Mouse (Mus musculus) neural tube, embryonic 13.5 days (tissue): ENCODE measurements at regions not wholly inside any gene's neighbourhood (a gene's known extent, or its start where the extent isn't known, plus 50 kb on each side); places are given as distances from the start of the nearest gene placed in this dataset.
"Not testable (repeated sequence)": the region's sequence is repeated elsewhere in the genome, so short reads cannot be mapped to it uniquely, and the experiment has no call there.

ENCODE experiments used
- ATAC-seq: fragments of 200-750 bp; cut with Nextera tagmentation; 2 replicates; pipeline ENCODE4 v1.8.0; 2017; ENCODE audit warnings: low read depth, mild to moderate bottlenecking, moderate TSS enrichment, moderate library complexity
- H3K27ac ChIP-seq: fragments of 300-500 bp; sonication (generic); replicated peaks from 2 replicates; pipeline ENCODE4 v1.5.1; 2015; ENCODE audit warnings: moderate library complexity, mild to moderate bottlenecking, inconsistent platforms
- H3K27me3 ChIP-seq: fragments of 300-500 bp; sonication (generic); 2 replicates; pipeline ENCODE4 v1.6.1; 2015; ENCODE audit warnings: mild to moderate bottlenecking, inconsistent platforms
- H3K36me3 ChIP-seq: fragments of 300-500 bp; sonication (generic); 2 replicates; pipeline ENCODE4 v1.6.1; 2015; ENCODE audit warnings: mild to moderate bottlenecking, inconsistent platforms
- H3K4me1 ChIP-seq: fragments of 300-500 bp; sonication (generic); replicated peaks from 2 replicates; pipeline ENCODE4 v1.6.1; 2015; ENCODE audit warnings: inconsistent platforms
- H3K4me2 ChIP-seq: fragments of 300-500 bp; sonication (generic); 2 replicates; pipeline ENCODE4 v1.6.1; 2015; ENCODE audit warnings: inconsistent platforms, mild to moderate bottlenecking, moderate library complexity
- H3K4me3 ChIP-seq: fragments of 300-500 bp; sonication (generic); 2 replicates; pipeline ENCODE4 v1.5.1; 2015; ENCODE audit warnings: mild to moderate bottlenecking, inconsistent platforms
- H3K9ac ChIP-seq: fragments of 300-500 bp; sonication (generic); 2 replicates; pipeline ENCODE4 v1.6.1; 2015; ENCODE audit warnings: moderate library complexity, mild to moderate bottlenecking, inconsistent platforms
- H3K9me3 ChIP-seq: fragments of 300-500 bp; sonication (generic); 2 replicates; pipeline ENCODE4 v1.6.1; 2016; ENCODE audit warnings: inconsistent platforms
- WGBS: fragments of 180-500 bp; shearing (Covaris S2); methylation state at CpG from one replicate; pipeline ENCODE4 v1.1.7; 2015; 5-methylcytosine and 5-hydroxymethylcytosine counted together

DNA sequence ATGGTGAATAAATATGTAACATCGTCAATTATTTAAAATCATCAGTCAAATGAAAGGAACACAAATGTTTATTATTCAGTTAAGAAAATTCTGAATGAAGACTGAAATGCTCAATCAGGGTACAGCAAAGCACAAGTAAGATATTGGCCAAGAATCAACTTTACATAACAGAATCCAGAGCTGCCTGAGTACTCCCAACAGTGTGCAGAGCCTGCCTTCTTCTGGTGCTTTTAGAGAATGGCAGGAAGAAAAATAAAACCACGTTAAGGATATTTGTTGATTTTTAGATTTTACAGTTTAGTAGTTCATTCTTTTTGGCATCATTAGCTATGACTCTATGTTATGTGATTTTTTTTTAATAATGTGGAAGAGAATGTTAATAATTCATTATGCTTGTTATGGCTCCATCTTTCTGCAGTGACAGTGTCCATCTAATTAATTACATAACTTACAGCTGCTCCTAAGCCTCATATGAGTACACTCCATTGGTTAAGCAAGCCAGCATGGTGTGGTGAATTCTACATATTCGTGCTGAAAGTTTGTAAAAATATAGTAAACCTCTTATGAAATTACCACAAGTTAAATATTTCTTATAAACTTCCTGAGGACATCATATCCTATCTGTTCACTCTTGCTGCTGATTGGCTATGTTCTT is 579.0 kb downstream of the Kcna4 start:
- Histone ChIP-seq H3K27me3 (no peaks in the 10 kb centered on the region), H3K4me2 (no peak overlapping the region), H3K4me3 (no peak overlapping the region), H3K9me3 (no peaks in the 10 kb centered on the region), H3K36me3 (no peaks in the 10 kb centered on the region), H3K27ac (no peak overlapping the region), H3K4me1 (no peaks in the 10 kb centered on the region), H3K9ac (no peak overlapping the region)
- ATAC-seq, result no peak; the same call in 1 of the 2 replicates
- 52% methylated on average over 3 of the region's 3 CpGs for WGBS

DNA sequence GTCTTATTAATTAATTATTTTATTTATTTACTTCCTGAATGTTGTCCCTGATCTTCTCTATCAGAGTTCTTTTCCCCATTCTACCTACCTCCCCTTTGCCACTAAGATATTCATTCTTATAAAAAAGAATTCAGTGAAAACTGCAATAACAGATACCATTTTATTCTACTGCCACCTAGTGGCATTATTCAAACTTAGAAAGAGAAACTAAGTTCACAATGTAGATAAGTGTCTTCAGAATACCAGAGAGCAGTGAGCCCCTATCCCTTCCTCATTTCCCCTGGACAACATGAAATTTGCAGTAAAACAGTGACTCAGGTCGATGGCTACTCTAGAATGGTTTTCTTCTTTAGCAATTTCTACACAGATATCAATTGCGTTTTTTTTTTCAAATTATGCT is 589.2 kb downstream of the Kcna4 start:
- Histone ChIP-seq H3K27me3 (no peaks in the 10 kb centered on the region), H3K27ac (no peak overlapping the region), H3K9ac (no peak overlapping the region), H3K36me3 (no peaks in the 10 kb centered on the region), H3K4me1 (no peaks in the 10 kb centered on the region), H3K4me2 (no peak overlapping the region), H3K9me3 (no peaks in the 10 kb centered on the region), H3K4me3 (no peak overlapping the region)
- ATAC-seq, result no peak
- 36% methylated on average over 2 of the region's 2 CpGs for WGBS

DNA sequence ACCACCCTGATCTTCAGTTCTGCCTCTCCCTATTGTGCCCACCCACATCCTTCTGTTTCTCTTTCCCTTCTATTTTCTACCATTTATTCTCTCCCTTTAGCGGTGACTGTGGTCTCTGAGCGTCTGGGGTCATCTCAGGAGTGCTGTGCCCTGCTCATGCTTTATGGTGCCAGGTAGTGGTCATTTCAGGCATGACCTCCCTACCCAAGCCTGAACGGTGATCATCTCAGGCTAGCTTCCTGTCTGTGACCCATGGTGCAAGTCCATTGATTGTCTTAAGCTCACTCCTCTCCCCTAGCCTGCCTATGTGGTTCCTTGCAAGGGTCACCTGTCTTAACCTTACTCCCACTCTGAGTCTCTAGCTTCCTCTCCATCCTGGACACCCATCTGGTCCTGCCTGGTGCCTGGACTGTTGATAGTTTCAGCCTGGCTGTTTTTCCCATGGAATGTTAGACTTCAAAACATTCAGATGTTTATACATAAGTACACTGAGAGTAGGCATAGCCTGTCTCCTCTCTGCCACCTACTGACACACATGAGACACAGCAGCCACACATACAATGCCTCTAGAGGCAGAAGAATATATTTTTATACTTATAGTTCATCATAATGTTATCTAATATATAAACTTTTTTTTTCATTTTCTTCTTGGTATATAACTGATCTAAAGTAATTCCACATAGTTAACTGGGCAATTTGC is 595.8 kb downstream of the Kcna4 start:
- no peaks in the 10 kb centered on the region for H3K9me3 ChIP-seq
- WGBS, result 88% methylated on average over 3 of the region's 3 CpGs
- no peak overlapping the region for H3K27ac ChIP-seq
- H3K4me1 ChIP-seq, result no peaks in the 10 kb centered on the region
- no peak overlapping the region for H3K4me3 ChIP-seq
- no peak overlapping the region for H3K9ac ChIP-seq
- H3K36me3 ChIP-seq, result no peaks in the 10 kb centered on the region
- 0 out of 2 replicates have a peak, but pooled peaks have one; percentile 23 for ATAC-seq
- no peaks in the 10 kb centered on the region for H3K27me3 ChIP-seq
- H3K4me2 ChIP-seq, result no peak overlapping the region

GRCm38 (mm10) chr2:107888245-107888644 is 597.8 kb downstream of the Kcna4 start:
- H3K9me3 ChIP-seq, result no peaks in the 10 kb centered on the region
- H3K4me1 ChIP-seq, result no peaks in the 10 kb centered on the region
- no peak overlapping the region for H3K4me3 ChIP-seq
- H3K27me3 ChIP-seq, result no peaks in the 10 kb centered on the region
- H3K9ac ChIP-seq, result no peak overlapping the region
- peak; percentile 72 for ATAC-seq
- H3K4me2 ChIP-seq, result no peak overlapping the region
- no peaks in the 10 kb centered on the region for H3K36me3 ChIP-seq
- no peak overlapping the region for H3K27ac ChIP-seq

- Histone ChIP-seq H3K27me3 (no peaks in the 10 kb centered on the region), H3K9me3 (no peaks in the 10 kb centered on the region), H3K4me1 (no peaks in the 10 kb centered on the region), H3K36me3 (no peaks in the 10 kb centered on the region), H3K4me2 (no peak overlapping the region), H3K27ac (no peak overlapping the region), H3K4me3 (no peak overlapping the region), H3K9ac (no peak overlapping the region)
- 72% methylated on average over 2 of the region's 2 CpGs for WGBS
- no peak for ATAC-seq
Observed at GRCm38 (mm10) chr2:107925116-107925515, 634.7 kb downstream of the Kcna4 start.

DNA sequence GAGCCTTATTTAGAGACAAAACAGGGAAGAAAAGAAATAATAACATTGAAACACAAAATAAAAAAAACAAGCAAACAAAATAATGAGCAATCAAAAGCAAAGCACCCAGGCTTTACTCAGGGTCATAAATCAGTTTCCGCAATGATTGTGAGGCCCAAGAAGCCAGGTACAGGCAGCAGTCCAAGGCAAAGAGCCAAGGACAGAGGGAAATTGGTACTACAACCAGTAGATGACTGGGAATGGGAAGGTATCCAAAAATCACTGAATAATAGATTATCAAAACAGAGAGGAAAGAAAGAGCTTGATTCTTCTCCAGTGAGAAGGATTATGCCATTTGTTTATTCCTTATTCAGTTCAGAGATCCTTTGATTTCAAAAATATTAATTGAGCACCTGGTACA is 636.2 kb downstream of the Kcna4 start:
- Histone ChIP-seq H3K36me3 (no peaks in the 10 kb centered on the region), H3K9me3 (no peaks in the 10 kb centered on the region), H3K27me3 (no peaks in the 10 kb centered on the region), H3K4me3 (no peak overlapping the region), H3K4me2 (no peak overlapping the region), H3K27ac (no peak overlapping the region), H3K4me1 (no peaks in the 10 kb centered on the region), H3K9ac (no peak overlapping the region)
- no peak for ATAC-seq
- 54% methylated on average over 1 of the region's 1 CpGs for WGBS

DNA sequence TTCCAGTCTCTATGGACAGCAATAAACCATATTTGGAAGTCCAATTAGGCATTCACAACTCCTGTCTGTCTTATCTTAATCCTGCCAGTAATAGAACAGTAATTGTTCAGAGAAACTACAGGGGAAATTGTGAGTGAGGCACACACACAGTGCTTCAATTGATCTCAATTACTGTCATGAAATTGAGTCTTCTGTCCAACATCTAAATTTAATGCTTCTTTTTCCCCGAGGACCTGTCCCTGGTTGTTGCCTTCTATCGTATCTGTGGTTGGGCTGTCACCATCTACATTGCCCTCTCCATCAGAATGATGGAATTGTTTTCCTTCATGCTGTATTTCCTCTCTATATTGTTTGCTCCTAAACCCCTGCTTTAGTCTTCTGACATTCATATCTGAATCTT is 644.9 kb downstream of the Kcna4 start:
- peak; percentile 90 for ATAC-seq
- H3K4me3 ChIP-seq, result no peak overlapping the region
- no peak overlapping the region for H3K9ac ChIP-seq
- H3K4me2 ChIP-seq, result no peak overlapping the region
- no peaks in the 10 kb centered on the region for H3K36me3 ChIP-seq
- WGBS, result 25% methylated on average over 2 of the region's 2 CpGs
- H3K9me3 ChIP-seq, result no peaks in the 10 kb centered on the region
- H3K27ac ChIP-seq, result peak overlapping the region; percentile 20; the same call in 1 of the 2 replicates
- H3K27me3 ChIP-seq, result no peaks in the 10 kb centered on the region
- H3K4me1 ChIP-seq, result peaks cover 15% of the 10 kb centered on the region

GRCm38 (mm10) chr2:107935775-107936174 is 645.3 kb downstream of the Kcna4 start:
- H3K4me3 ChIP-seq, result no peak overlapping the region
- WGBS, result 37% methylated on average over 2 of the region's 2 CpGs
- H3K4me1 ChIP-seq, result peaks cover 15% of the 10 kb centered on the region
- H3K4me2 ChIP-seq, result no peak overlapping the region
- no peaks in the 10 kb centered on the region for H3K9me3 ChIP-seq
- H3K36me3 ChIP-seq, result no peaks in the 10 kb centered on the region
- H3K9ac ChIP-seq, result no peak overlapping the region
- H3K27me3 ChIP-seq, result no peaks in the 10 kb centered on the region
- peak overlapping the region; percentile 20; the same call in 1 of the 2 replicates for H3K27ac ChIP-seq
- ATAC-seq, result peak; percentile 95

DNA sequence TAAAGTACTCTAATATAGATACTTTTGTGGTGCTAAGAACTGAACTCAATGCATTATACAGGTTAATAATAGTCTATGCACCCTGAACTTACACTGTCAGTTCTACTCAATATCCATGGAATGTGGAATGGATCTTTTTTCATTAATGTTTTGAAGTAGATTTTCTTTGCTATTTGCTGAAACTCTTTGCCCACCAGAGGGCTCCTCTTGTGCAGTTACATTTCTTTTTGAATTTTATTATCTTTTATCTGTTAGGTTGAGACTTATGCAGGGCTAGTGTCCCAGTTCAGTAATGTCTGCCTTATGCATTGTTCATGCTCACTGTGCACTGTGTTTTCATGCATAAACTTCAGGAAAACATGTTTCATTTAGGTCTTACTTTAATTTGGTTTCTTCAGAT is 650.9 kb downstream of the Kcna4 start:
- Histone ChIP-seq H3K4me3 (no peak overlapping the region), H3K36me3 (no peaks in the 10 kb centered on the region), H3K9ac (no peak overlapping the region), H3K27me3 (no peaks in the 10 kb centered on the region), H3K9me3 (no peaks in the 10 kb centered on the region), H3K4me1 (no peaks in the 10 kb centered on the region; the same call in 1 of the 2 replicates), H3K27ac (no peak overlapping the region), H3K4me2 (no peak overlapping the region)
- ATAC-seq, result no peak

- no peaks in the 10 kb centered on the region for H3K27me3 ChIP-seq
- no peaks in the 10 kb centered on the region for H3K9me3 ChIP-seq
- no peak overlapping the region for H3K4me2 ChIP-seq
- no peaks in the 10 kb centered on the region for H3K36me3 ChIP-seq
- WGBS, result 2% methylated on average over 3 of the region's 3 CpGs
- 0 out of 2 replicates have a peak, but pooled peaks have one; percentile 32 for ATAC-seq
- H3K4me3 ChIP-seq, result no peak overlapping the region
- no peak overlapping the region for H3K27ac ChIP-seq
- no peak overlapping the region for H3K9ac ChIP-seq
- H3K4me1 ChIP-seq, result no peaks in the 10 kb centered on the region; the same call in 1 of the 2 replicates
Observed at GRCm38 (mm10) chr2:107945837-107946451, 655.5 kb downstream of the Kcna4 start.

- H3K4me2 ChIP-seq, H3K36me3 ChIP-seq, H3K4me1 ChIP-seq, H3K9me3 ChIP-seq, H3K9ac ChIP-seq, H3K4me3 ChIP-seq, ATAC-seq, H3K27ac ChIP-seq, H3K27me3 ChIP-seq: not testable (repeated sequence)
- WGBS, result 83% methylated on average over 9 of the region's 9 CpGs
Observed at GRCm38 (mm10) chr2:107955608-107956127, 665.2 kb downstream of the Kcna4 start.

GRCm38 (mm10) chr2:107963921-107964320 is 673.5 kb downstream of the Kcna4 start:
- ATAC-seq, H3K9ac ChIP-seq, H3K4me1 ChIP-seq, H3K9me3 ChIP-seq, H3K27me3 ChIP-seq, H3K27ac ChIP-seq, H3K36me3 ChIP-seq, H3K4me2 ChIP-seq, H3K4me3 ChIP-seq: not testable (repeated sequence)
- 88% methylated on average over 8 of the region's 8 CpGs for WGBS
